Mouse (Mus musculus) lung, postnatal 0 days (tissue): ENCODE results near the gene Bckdhb.

Experiments used
- CTCF ChIP-seq: IDR thresholded peaks from 2 replicates; pipeline ENCODE4 v1.5.1; 2016; ENCODE audit warnings: antibody characterized with exemption, mild to moderate bottlenecking
- EP300 ChIP-seq: IDR thresholded peaks from 2 replicates; pipeline ENCODE4 v1.6.1; 2016; ENCODE audit warnings: antibody characterized with exemption, mild to moderate bottlenecking, control low read depth

GRCm38 (mm10) chr9:84047436-84047835, 122.5 kb downstream of the Bckdhb start:
- TF ChIP-seq CTCF (no peak), EP300 (no peak)
